Mouse (Mus musculus): ENCODE results near the gene Hoxc10.

The Hoxc10 gene

DNA sequence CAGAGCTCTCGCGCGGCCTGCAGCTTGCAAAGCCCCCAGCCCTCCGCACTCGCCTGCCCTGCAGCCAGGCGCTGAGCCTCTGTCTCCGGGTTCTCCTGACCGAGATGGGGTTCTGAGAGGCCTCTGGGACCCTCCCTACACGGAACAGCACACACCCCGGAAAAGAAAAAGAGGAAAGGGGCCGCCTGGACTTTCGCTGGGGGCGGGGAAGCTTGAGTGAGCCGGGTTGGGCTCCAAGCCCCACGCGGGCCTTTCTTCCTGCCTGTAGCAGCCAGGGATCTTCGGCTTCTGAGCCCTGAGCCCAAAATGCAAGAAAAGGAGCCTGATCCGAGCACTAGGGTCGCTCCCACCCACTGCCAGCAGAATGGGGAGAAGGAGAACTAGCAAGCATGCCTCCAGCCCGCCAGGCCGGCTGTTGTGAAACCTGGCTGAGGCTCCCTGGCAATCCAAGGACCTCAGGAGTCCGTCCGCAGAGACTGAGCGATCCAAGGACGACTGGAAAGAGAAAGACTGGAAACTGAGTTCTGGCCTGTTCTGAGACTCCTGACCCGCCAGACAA, 45.4 kb downstream of the Hoxc10 start:
- DNase-seq = no peak

DNA sequence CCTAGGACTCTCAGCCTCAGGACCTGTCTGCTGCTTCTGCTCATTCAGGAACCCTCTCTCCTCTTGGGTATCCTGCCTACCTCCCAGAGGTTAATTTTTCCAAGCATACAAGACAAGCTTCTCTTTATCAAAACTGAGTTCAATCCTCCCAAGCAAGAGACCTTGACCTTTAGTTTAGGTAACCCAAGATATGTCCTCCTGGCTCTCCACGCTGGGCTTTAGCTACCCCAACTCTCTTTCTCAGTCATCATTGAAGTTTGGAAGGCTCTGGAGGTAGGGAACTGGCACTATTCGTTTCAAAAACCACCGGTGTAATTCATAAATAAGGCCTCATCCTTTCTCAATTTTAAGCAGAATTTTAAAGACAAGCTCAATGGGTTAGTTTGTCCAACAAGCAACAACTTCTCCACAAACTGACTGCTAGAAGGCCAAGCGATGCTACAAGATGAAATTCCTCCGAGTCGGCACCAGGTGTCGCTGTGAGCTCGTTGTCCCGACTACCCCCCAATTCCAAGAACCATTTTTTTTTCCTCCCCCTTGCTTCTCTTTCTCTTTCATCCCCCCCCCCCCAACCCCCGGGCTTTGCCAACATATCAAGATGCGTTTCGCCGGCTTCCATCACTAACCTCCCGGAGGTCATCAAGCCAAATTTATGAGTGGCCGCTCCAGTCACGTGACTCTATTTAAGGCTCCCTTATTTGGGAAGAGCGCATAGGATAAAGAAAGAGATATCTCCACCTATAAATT, 46.8 kb downstream of the Hoxc10 start:
- peak in 1 of 2 experiments; percentile 35 for DNase-seq

DNA sequence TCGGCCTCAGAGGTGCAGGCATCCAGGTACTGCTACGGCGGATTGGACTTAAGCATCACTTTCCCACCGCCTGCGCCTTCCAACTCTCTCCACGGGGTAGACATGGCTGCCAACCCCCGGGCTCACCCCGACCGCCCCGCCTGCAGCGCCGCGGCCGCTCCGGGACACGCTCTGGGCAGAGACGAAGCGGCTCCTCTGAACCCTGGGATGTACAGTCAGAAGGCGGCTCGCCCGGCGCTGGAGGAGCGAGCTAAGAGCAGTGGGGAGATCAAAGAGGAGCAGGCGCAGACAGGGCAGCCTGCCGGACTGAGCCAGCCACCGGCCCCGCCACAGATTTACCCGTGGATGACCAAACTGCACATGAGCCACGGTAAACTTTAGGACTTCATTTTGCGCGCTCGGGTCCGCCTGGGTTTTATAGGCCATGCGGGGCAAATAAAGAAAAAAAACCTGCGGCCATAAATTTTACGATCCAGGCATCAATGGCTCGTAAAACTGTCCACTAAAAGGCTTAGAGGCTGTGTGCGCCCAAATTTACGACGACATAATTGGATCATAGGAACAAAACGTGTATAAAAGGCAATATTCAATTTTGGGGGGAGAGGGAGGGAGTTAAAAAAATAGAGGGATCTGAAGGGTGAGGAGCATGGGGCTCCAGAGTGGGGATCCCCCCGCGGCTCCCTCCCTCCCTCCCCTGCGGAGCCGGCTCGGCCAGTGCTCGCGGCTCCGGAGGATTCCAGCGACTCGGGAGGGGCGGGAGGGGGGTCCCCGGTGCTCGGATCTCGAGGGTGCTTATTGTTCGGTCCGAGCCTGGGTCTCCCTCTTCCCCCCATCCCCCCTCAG, 47.8 kb downstream of the Hoxc10 start:
- no peak for DNase-seq

DNA sequence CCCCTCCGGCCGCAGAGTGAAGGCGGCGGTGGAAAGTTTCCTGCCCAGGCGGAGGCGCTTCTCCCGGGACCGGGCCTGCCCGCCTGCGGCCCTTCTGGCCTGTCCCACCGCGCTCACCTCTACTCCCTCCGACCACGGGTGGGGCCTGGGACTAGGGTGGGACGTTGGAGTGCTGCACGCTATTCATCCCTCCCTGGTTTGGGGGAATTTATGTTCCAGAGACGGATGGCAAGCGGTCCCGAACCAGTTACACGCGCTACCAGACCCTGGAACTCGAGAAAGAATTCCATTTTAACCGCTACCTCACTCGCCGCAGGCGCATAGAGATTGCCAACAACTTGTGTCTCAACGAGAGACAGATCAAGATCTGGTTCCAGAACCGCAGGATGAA, 48.4 kb downstream of the Hoxc10 start:
- DNase-seq = no peak

DNA sequence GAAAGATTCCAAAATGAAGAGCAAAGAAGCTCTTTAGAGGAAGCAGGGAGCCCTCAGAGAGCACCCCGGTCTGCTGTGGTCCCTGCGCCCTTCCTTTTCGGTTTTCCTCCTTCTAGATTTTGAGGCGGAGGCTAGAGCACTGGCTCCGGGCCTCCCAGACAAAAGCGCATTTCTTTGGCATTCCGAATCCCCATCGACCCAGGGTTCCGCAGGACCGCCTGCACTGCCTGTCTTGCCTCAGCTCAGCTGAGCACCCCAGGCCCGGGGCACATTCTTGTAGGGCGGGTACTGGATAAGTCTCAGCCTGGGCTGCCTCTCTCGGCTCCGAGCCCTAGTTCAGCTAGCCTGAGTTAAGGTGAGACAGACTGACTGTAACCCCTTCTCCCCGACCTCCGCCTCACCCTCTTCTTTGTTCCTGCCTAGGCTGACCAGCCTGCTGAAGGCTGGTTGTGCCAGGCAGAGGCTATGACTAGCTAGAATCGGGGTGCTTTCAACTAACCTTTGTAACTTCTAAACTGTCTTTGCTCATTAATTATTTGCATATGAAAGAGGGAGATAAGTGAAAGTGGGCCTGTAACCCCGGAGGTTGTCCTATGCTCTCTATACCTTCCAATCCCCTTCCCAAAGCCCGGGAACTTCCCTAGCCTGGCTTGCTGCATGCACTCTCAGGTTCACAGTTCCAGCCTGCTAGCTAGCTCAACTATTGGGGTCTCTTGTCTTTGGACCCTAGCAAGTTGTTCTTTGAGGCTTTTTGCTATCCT, 49.0 kb downstream of the Hoxc10 start:
- no peak for DNase-seq

DNA sequence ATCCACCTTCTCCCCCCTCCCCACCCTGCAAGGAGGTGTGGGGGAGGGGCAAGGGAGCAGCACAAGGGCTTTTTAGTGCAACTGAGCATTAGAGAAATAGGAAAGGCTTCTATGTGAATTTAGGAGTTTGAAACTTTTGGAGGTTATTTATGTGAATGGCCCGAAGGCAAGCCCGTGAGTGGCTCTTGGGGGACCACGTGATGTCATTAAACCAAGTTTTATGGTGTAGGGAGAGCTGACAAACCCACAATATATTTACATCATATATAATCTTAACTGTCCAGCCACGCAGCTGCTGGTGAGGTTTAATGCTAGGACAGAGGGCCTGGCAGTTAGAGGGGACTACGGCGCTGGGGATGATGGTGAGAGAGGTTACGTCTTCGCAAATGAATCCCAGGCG, 52.0 kb downstream of the Hoxc10 start, which contains the start of gene Hoxc4:
TSS of gene Hoxc4 (plus strand) at position 299 of the 400 bp plus-strand sequence.
- DNase-seq = no peak

DNA sequence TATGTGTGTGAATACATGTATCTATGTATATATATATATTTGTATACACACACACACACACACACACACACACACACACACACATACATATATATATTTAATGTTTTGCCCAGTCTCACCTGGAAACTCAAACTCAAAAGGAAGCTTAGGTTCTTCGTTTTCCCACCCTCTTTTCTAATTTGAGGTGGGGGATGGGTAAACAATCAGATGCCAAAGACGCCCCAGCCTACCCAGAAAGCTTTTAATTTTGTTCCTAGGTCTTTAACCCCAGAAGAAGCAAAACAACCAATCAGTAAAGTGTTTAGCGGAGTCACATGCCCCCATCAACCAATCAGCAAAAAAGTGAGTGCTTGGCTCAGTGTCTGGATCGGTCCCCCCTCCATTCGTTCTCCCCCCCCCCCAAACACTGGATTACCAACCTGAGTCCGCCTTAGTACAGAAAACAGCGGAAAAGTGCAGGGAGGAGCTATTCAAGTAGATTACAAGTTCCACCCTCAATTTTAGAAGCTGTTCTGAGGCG, 54.4 kb downstream of the Hoxc10 start:
- no peak for DNase-seq
